Mouse (Mus musculus) G1E (cell line): ENCODE data around the gene Leng1.

Source experiments
- CTCF ChIP-seq: IDR thresholded peaks from 2 replicates; pipeline ENCODE4 v1.5.1; 2012; ENCODE audit warnings: low read depth, low read length, inconsistent platforms, mixed read lengths
- GATA1 ChIP-seq: IDR thresholded peaks from 2 replicates; pipeline ENCODE4 v1.6.1; 2012; ENCODE audit warnings: borderline replicate concordance, low read length, inconsistent platforms, mixed read lengths
- GATA2 ChIP-seq: IDR thresholded peaks from 2 replicates; pipeline ENCODE4 v1.6.1; 2012; ENCODE audit warnings: low read depth, low read length, inconsistent platforms, borderline replicate concordance

DNA sequence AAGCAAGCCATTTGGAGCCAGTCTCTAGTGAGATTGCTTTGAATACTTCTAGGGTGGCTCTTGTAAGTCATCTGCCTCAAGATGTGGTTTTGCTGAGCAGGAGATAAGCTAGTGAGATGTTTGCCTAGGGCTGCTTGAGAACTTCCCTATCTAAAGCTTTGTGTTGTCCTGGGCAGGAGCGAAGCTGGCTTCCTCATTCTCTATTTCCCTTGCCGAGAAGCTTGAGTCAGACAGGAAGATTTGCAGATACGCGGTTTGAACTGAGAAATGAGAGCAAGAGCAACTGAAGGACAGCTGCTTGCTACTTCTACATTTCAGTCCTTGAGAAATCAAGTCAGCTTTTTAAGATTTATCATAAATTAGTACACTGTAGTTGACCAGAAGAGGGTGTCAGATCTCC is 41.4 kb upstream of the Leng1 start:
- no peak for TF ChIP-seq CTCF
- TF ChIP-seq GATA1, result no peak
- no peak for TF ChIP-seq GATA2
